Mouse (Mus musculus): ENCODE results near the gene Adamtsl1.

The Adamtsl1 gene

DNA sequence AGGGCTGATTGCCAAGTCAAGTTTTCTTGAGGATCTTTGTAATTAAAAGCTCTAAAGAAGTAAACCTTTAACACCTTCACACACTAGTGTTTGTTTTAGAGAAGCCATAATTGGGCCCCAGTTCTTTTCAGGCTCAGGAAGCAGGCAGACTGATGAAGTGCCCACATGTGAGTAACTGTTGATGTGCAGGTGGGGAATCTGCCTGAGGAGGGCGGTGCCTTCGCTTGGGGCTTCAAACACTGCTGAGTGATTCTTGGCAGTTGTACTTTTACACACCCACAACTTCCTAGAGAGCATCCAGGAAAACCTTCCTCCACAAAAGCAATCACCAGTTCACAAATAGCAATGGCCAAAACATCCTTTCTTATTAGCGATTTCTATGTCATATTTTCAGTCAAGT is 719.2 kb downstream of the Adamtsl1 start:
- DNase-seq = no peak

DNA sequence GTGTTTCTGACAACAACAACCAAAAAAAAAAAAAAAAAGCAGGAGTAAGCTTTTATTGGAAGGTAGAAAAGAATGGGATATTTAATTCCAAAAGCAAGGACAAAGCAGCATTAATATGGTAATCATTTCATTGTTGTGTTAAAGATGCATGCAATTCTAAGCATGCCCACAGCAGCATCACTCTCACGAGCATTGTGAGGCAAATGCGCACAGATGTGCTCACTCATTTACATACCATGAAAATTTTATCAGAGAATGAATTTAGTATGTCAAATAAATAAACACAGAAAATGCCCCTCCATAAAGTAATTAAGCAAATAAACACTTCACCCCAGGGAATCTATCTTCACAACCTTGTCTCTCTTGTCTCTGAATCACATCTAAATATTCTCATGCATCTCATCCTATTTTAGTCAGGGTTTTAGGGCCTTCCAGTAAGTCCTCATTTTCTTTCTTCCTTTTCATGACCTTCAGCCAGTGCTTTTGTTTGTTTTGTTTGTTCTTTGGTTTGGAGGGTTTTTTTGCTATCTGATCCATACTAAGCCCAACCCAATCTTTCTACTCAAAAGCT is 728.0 kb downstream of the Adamtsl1 start:
- DNase-seq = no peak

DNA sequence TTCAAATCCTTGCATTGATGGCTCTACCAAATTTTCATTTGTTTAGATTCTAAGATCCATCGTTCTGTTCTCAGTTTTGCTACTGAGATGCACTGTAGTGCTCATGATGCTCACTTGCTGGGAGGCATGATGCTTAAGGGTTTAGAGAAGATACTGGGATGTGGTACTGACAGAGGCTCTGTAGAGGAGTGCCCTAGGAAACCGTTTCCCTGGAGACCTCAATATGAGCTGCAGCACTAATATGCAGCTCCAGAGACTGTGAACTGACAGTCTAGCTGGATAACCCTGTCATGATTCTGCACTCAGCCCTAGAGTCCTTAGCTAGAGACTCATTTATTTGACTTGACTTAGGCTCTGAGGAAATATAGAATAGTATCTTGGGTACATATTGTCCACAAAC is 756.1 kb downstream of the Adamtsl1 start:
- DNase-seq = no peak

DNA sequence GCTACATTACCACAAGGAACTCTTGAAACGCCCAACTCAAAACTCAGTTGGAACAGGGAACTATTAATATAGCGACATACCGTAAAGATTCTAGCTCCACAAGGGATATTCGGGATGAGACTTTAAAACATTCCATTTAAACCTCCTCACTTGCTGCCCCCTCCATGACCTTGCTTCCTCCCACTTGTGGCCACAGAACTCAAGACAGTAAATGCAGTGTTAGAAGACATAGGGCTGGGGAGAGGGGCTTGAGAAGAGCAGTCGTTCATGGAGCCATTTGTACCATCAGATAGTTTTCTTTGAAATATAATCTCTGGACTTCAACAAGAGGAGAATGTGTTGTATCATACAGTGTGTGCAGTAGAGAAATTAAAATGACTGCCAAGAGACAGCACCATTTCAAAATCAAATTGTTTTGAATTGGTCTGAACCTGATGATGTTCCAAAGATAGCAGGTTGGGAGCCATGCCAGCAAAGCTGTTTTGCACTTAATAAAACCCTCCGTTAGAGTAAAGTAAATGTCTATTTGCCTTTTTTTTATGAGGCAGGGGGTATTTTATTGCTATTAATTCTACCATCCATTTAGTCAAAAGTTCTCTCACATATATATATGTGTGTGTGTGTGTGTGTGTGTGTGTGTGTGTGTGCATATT is 759.9 kb downstream of the Adamtsl1 start:
- no peak for DNase-seq

DNA sequence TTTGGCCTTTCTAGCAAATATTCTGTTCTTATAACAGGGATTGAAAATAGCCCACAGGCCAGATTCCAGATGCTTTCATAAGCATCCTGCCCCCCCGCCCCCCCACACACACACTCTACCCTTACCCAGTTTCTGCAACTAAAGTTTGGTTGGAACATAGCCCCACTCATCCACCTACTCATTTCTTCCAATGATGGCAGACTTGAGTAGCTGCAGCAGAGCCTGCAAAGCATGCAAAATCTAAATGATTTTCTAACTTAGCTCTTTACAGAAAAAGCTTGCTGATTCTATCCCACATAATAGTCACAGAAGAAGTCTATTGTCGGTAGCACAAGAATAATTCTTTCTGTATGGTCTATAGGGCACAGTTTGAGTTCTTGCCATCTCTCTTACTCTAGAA is 760.7 kb downstream of the Adamtsl1 start:
- DNase-seq = no peak

DNA sequence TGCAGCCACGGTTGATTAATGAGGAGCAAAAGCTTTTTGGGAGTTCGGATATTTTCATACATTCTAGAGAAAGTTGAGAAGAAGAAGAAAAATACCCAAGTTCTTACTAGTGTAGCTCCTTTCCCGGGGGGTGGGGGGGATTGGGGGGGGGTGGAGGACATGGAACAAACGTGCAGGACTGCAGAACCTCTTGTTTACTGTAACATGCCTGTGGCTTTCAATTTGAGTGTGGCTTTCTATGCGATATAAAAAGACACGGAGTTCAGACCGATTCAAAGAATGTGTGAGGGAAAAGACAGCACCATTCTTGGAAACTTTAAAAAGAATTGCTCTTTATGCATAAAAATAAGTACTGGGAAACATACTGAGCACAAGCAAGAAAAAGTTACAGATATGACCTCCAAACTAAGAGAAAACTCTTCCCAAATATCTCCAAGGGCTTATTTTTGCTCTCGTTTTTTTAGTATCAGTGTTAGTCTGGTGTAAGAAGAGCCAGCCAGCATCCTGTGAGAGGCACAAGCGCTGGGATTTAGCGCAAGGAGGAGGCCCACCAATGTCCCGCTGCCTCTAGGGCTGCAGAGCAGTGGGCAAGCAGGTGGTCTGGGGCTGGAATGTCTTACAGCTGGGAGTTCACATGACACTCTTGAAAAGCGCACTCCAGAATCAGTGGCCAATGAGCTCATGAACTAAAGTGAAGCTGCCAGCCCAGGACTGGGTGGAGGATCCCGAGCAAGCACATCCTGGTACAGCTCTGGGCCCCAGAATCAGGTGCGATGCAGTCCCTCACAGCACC is 762.2 kb downstream of the Adamtsl1 start:
- no peak for DNase-seq

DNA sequence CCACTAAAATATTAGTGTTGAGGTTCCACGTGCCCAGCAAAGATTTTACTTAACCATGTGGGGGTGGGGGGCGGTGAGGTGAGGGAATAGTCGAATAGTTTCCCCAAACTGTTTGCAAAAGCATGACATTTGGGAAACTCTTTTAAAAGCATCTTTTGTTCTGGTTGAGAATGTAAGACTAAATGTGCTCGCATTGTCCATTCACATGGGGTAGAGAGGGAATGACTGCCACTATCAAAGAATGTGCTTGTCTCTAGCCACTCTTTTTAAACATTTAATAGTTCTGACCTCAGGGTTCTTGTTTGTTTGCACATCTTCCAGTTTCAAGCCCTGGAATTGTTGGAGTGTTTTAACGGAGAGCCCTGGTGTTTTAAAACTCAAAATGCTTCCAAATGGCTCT is 764.6 kb downstream of the Adamtsl1 start:
- no peak for DNase-seq

DNA sequence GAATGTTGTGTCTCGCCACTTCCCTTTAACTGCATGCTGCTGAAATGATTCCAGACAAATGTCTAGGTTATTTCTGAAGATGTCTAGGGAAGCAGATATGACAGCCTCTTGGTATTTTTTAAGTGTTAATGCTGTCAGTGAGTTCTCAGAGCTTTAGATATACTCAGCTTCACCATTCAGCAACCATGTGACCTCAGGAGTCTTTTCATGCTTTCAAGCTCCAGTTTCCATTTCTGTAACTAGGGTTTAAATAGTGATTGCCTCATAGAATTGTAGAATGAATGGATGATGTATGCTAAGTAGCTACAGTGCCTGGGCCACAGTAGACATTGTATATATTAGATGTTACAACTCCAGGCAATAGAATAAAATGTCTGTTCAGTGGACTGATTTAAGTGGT is 772.6 kb downstream of the Adamtsl1 start:
- no peak for DNase-seq

DNA sequence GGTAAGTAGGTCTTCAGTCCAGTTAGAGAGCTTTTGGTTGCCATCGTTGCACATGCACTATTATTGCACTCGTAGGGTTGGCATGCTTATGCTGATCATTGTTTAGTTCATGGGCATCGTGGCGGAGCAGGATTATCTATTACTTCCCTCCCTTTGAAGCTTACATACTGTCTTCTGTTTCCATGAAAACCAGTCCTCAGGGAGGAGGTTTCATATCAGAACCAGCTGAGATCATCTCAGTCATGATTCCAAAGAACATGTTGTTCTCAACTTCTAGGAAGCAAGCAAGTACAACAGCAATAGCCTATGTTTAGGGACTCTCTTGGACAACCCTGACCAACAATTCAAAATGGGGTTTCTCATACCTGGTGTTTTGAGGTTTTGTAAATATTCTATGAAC is 774.3 kb downstream of the Adamtsl1 start:
- DNase-seq = no peak

DNA sequence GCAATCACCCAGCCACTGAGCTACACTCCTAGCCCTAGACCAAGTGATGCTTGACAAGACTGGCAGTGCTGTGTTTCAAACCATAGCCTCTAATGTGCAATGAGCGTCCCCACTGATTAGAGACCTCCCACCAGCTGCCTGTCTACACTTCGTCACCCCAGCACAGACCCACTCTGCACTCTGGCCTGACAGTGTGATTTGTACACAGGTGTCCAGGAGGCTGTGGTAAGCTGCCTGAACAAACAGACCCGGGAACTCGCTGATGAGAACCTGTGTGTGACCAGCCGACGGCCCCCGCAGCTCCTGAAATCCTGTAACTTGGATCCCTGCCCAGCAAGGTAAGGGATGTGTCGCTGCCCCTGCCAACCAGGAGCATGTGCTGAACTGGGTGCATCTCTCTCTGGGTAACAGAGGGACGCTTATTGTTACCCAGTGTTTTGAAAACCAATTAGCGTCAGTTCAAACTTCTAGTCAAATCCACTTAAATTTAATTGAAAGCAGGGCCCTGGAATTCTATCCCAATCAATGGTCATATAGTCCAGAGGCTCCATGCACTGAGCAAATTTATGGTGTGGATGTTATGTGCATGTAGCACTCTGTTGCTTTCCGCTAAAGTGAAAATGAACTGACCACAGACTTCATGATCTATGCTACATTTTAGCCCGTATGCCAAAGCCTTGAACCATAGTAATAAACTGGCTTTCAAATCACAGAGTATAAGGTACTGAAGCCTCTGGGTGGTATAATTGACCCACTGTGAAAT is 775.7 kb downstream of the Adamtsl1 start:
- DNase-seq = no peak

DNA sequence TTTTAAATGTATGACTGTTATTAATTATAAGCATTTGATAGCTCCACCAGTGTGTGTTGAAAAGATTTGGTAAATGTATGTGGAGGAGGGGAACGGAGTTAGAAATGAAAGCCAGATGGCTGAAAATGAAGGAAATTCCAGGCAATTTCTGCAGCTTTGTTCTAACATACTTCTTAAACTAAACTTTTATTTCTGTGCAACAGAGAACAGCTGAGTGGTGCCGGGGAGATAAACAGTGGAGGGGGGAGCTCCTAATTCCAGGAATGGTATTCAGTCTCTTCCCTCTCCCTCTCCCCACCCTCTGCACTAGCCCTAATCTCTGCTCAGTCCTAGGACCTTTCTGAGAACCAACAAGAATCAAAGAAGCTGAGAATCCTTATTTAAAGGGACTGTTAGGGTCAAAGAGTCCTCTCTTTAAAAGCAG is 780.9 kb downstream of the Adamtsl1 start:
- no peak for DNase-seq

DNA sequence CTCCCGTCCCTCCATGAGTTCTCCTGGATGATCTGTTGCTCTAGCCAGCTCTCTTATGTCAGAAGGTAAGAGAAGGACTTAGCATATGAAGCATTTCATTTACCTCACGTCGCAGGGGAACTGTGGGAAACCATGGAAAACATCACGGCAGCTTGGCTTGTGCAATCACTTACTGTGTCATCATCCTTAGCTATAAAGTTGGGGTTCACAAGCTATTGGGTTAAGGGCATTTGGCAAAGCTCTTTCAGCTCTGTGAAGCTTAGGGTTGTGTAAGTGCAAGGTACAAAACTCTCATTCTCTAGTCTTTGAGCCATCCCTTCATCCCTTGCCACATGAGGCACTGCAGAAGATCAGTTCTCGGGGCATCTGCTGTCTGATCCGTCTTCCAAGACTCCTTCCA is 787.5 kb downstream of the Adamtsl1 start:
- DNase-seq = no peak

DNA sequence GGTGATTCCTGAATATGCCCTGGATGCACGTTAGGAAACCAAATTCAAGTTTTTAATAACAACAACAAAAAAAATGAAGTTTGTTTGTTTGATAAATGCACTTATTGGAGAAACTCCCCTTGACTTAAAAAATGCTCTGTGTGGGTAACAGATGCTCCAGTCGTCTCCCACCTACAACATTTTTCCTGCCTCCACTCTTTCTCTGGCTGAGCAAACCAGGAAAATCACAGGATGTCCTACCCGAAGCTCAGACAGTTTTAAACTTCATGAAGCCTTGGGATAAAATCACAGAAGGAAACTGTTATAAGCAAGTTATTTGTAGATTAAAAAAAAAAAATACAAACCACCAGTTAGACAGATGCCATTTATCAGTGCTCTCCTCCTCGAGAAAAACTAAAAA is 788.1 kb downstream of the Adamtsl1 start:
- no peak for DNase-seq

DNA sequence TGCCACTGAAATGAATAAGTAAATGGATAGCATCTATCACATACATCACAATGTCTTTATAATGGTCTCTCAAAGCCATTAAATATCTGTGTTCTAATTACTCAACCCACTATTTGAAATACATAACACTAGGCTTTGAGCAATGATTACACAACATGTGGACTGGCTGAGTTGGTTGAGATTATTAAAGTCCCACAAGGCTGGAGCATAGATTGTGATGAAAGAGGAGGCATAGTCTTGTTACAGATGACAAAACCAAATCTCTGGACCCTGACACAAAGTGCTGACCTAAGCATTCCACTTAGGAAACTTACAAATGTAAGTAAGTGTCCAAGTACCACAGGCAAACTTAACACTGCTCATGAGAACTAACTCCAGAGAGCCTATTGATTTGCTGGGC is 792.8 kb downstream of the Adamtsl1 start:
- DNase-seq = no peak

DNA sequence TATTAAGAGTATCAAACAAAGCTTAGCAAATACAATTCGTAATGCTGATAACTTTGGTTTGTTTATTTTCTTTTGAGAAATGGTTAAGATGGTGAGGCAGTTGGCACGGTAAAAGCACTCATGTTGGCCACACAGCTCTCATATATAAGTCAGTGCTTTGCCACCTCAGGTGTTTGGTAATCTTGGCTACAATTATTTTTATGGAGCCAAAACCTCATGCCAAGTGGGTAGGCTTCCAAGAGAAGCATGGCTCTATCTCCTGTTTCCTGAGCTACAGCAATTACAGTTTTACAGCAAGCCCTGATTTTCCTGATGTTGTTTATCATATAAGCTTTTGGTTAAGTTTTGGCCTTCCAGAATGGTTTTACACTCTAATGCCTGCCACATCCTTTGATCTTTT is 795.2 kb downstream of the Adamtsl1 start:
- peak; percentile 66 for DNase-seq

DNA sequence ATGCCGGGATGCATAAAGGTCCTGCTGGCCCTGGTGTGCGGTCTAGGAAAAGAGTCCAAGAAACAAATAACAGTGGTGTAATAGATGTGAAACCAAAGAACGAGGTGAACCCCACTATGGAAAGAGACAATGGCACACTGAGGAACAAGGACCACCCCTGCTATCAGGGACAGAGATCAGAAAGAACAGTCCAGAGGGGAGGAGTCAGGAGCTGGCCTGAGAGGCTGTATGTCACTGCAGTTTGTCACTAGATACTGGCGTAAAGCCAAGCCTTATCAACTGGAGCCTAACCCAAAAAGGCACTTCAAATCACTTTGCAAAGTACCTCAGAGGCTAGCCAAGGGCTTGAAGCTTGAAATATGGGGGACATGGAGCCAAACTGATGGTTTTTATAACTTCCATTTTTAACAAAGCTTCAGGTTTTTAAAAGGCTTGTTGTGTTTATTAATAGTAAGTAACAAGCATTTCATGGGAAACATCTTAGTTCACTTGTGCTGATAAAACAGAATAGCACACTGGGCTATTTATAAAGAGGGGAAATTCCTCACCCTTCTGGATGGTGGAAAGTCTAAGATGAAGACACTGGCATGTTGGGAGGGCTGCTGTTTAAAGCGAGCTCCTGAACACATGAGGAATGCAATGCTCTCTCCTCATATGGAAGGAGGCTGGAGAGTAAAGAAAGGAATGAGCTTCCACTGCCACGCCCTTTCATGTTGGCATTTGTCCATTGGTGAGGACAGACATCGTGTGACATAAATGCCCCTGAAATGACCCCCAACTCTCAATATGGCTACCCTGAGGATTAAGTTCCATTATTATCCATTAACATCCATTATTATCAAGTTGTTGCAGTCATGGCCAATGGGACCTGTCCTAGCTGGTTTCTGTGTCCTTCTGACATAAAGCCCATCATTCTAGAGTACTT is 797.1 kb downstream of the Adamtsl1 start:
- peak; percentile 10 for DNase-seq

DNA sequence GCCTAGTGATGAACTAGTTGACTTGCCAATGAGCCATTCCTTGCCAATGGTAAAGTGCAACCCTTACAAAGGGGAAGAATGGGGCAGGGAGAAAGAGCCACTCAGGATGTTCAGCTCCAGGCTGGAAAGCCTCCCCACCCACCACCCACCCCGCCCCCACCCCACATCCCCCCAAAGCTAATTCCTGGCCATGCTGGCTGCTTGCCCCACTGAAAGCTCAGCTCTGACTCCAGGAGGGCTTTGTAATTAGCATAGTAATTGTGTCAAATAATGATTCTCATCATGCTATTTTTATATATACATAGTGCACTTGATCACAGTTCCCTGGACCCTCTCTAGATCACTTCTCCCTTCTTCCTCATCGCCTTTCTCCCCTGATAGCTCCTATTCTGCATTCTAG is 798.4 kb downstream of the Adamtsl1 start:
- no peak for DNase-seq

DNA sequence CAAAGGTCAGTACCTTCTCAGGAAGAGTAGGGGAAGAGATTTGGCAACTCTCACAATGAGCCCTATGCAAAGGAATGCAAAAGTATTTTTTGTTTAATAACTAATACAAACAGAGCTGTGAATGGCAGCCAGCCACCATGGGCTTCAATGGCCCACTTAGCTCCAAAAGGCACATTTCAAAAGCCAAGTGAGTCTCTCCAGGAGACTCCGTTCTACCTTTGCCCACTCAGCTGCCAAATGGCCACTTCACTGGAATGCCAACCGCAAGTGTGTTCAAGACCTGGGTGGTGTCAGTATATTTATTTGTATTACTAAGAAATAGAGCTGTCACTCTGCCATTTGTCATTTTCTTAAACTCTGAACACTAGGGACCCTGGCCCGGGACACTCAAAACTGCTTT is 800.5 kb downstream of the Adamtsl1 start:
- no peak for DNase-seq

DNA sequence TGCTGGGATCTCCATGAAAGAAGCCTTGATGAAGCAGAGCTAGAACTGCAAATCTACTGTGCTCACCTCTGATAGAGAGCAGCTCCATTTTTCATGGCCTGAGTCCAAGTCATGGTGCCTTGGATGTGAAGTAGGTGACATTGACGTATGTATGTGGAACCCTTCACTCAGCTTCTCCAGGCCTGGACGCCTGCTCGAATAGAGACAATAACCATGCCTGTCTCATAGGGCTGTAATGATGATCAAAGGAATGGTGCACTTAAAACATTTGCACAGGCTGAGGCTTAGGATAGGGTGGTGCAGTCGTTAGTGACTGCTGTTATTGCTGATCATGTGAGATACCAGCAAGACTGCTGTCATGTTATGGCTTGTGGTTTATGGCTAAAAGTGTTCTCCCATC is 801.1 kb downstream of the Adamtsl1 start:
- DNase-seq = no peak

DNA sequence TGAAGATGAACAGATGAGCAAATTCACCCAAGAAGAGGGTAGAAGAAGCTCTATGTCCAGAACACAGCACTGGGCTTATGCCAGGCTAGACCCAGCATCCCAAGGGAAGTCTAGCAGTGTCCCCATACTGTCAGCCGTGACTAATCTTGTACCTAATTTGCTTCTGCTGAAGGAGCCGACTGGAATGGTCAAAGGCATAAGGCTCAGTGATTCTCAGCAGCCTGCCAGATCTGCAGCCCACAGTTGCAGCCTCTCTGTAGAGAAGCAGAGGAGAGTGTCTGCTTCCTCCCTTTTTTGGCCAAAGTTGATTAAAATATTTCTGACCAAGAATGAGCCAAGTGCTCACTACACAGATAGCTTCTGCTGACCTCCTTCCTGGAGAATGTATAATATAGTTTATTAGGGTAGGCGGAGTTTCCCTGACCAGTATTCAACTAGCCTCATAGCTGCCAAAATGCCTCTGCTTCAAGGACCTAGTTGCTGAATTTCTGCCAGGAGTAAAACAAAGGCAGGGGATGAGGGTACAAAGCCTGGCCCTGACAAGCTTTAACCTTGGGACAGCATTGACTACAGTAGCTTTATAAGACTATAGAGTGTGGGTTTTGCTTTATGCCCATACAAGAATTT is 804.1 kb downstream of the Adamtsl1 start:
- no peak for DNase-seq

DNA sequence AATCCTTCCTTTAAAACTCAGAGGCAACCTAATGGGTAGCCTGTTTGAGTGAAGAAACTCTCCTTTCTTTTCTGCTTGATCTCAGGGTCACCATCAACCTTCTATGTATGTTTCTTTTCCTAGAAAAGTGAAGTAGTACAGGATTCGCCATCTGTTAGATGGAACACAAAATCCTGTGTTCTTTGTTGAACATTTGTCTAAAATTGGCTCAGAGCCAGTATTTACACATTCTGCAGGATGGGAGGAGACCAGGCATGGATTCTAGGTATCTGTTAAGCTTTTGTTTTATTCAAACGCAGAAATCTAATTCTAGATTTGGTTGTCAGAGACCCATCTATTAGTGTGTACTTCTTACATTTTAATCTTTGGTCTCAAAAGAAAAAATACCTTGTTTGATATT is 811.4 kb downstream of the Adamtsl1 start:
- DNase-seq = peak; percentile 11

DNA sequence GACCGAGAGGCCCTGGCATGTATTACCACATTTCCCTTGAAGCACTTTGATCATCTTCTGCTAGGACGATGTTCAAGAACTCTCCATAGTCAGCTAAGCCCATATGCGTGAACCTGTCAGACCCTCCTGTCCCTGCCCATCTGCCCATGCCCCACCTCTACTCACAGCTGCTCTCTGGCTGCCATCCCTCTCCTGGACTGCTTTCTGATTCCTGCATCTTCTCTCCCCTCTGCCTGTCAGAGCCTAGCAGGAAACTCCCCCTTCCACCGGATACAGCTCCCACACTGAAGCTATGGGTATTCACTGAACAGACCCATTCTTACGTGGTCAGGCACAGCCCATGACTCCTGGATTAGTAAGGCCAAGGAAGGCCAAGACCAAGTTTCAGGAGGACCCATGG is 812.0 kb downstream of the Adamtsl1 start:
- no peak for DNase-seq

Measured in cerebellum, adult 9-10 months (tissue).